Mouse (Mus musculus): ENCODE data around the gene Tnfrsf23. TPM values are rescaled to one million over a fixed set of nuclear protein-coding genes. Genes with fewer than 3 reads are reported as not detected.
A peak's percentile ranks its signal among the peaks of the same experiment; 100 is the strongest.
"Not testable (repeated sequence)": the region's sequence is repeated elsewhere in the genome, so short reads cannot be mapped to it uniquely, and the experiment has no call there.

The Tnfrsf23 gene
- polyA plus RNA-seq, 1 experiment from 2014 or later = 0.39 TPM

DNA sequence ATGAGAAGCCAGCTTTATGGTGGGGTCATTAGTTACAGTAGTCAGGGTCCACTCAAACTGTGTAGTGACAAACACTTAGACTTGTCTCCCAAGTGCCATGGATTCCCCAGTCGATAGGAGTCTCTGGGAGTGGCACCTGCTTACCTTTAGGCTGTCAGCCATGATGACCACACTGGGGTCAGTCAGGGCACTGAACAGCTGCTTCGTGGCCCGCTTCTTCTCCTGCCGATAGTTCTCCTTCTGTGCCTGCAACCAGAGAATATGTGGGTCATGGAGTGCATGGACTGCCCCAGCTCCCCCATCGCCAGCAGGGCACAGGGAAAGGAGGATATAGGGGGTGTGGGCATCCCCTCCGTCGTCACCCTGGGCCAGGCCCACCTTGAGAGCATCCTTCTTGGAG lies 23.7 kb upstream of the Tnfrsf23 start:
- no peaks in the 10 kb centered on the region for H3K36me3 ChIP-seq (replicated peaks)
- no peaks in the 10 kb centered on the region for H3K27me3 ChIP-seq
- no peak overlapping the region for H3K27ac ChIP-seq (replicated peaks)
- H3K9ac ChIP-seq = no peak overlapping the region
- H3K9me3 ChIP-seq (replicated peaks) = no peaks in the 10 kb centered on the region
- no peak overlapping the region for H3K4me3 ChIP-seq (replicated peaks)
- WGBS (ENCODE audit: insufficient replicate concordance) = 71% methylated on average over 7 of the region's 7 CpGs
- ATAC-seq (ENCODE audit: insufficient read depth) = no peak
- H3K4me2 ChIP-seq = no peak overlapping the region
- no peaks in the 10 kb centered on the region for H3K4me1 ChIP-seq (replicated peaks)

GRCm38 (mm10) chr7:143706697-143707438 lies 21.2 kb upstream of the Tnfrsf23 start:
- 36% methylated on average over 7 of the region's 7 CpGs for WGBS (ENCODE audit: insufficient replicate concordance)
- Histone ChIP-seq H3K4me2 (no peak overlapping the region), H3K27ac (replicated peaks) (no peak overlapping the region), H3K27me3 (no peaks in the 10 kb centered on the region), H3K4me1 (replicated peaks) (no peaks in the 10 kb centered on the region), H3K4me3 (replicated peaks) (no peak overlapping the region), H3K9me3 (replicated peaks) (no peaks in the 10 kb centered on the region), H3K36me3 (replicated peaks) (no peaks in the 10 kb centered on the region), H3K9ac (no peak overlapping the region)
- 0 out of 2 replicates have a peak, but pooled peaks have one; percentile 17 for ATAC-seq (ENCODE audit: insufficient read depth)

GRCm38 (mm10) chr7:143696140-143696539 lies 10.5 kb upstream of the Tnfrsf23 start:
- H3K27me3 ChIP-seq = no peaks in the 10 kb centered on the region
- H3K4me2 ChIP-seq = no peak overlapping the region
- no peak overlapping the region for H3K9ac ChIP-seq
- no peaks in the 10 kb centered on the region for H3K36me3 ChIP-seq (replicated peaks)
- ATAC-seq (ENCODE audit: insufficient read depth) = no peak
- H3K4me3 ChIP-seq (replicated peaks) = no peak overlapping the region
- H3K9me3 ChIP-seq (replicated peaks) = no peaks in the 10 kb centered on the region
- 43% methylated on average over 2 of the region's 2 CpGs for WGBS (ENCODE audit: insufficient replicate concordance)
- H3K27ac ChIP-seq (replicated peaks) = no peak overlapping the region
- no peaks in the 10 kb centered on the region for H3K4me1 ChIP-seq (replicated peaks)

GRCm38 (mm10) chr7:143694550-143694949 lies 8.9 kb upstream of the Tnfrsf23 start:
- H3K27ac ChIP-seq (replicated peaks) = no peak overlapping the region
- H3K4me2 ChIP-seq = no peak overlapping the region
- no peaks in the 10 kb centered on the region for H3K9me3 ChIP-seq (replicated peaks)
- no peaks in the 10 kb centered on the region for H3K4me1 ChIP-seq (replicated peaks)
- H3K27me3 ChIP-seq = no peaks in the 10 kb centered on the region
- ATAC-seq (ENCODE audit: insufficient read depth) = no peak
- H3K4me3 ChIP-seq (replicated peaks) = no peak overlapping the region
- H3K9ac ChIP-seq = no peak overlapping the region
- WGBS (ENCODE audit: insufficient replicate concordance) = 73% methylated on average over 7 of the region's 7 CpGs
- no peaks in the 10 kb centered on the region for H3K36me3 ChIP-seq (replicated peaks)

DNA sequence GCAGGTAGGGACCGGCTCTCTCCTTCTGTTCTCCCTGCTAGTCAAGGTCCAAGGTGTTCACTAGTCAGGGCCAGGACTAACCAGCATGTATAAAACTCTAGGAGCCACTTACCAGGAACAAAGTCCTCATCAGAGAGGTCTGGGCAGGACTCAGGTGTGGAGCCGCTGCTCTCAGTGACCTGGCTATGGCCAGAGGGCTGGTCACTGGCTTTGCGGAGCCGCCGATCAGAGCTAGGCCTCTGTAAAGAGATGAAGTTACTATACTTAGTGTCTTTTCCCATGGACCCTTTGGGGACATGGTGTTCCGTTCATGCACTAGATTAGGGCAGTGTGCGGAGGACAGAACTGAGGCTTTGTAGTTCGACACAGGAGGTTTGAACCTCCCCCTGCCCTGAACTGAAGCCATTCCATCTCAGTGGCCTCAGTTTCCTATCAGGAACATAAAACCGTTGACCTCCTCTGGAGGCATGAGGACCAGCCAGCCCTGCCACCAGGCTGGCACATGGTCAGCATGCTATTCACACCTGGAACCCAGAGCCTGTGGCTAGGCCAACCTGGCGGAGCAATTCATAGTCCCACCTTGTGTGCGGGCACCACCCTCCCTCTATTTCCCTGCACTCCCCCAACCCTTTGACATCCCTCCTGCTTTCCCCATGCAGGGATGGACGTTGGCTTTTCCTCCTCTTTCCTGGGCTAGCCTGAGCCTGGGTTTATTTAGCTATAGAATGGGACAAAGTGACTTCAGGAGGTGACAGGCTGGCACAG lies 7.3 kb upstream of the Tnfrsf23 start:
- H3K4me3 ChIP-seq (replicated peaks) = no peak overlapping the region
- H3K4me2 ChIP-seq = no peak overlapping the region

GRCm38 (mm10) chr7:143691909-143692308 lies 6.2 kb upstream of the Tnfrsf23 start:
- Histone ChIP-seq H3K4me3 (replicated peaks) (no peak overlapping the region), H3K9me3 (replicated peaks) (no peaks in the 10 kb centered on the region)
- 80% methylated on average over 4 of the region's 4 CpGs for WGBS (ENCODE audit: insufficient replicate concordance)

More for the DNA sequence above, 7.3 kb upstream of the Tnfrsf23 start:
- no peaks in the 10 kb centered on the region for H3K9me3 ChIP-seq (replicated peaks)
- 69% methylated on average over 12 of the region's 12 CpGs for WGBS (ENCODE audit: insufficient replicate concordance)
- no peak overlapping the region for H3K9ac ChIP-seq
- H3K27me3 ChIP-seq = no peaks in the 10 kb centered on the region
- H3K36me3 ChIP-seq (replicated peaks) = no peaks in the 10 kb centered on the region
- no peaks in the 10 kb centered on the region for H3K4me1 ChIP-seq (replicated peaks)
- no peak for ATAC-seq (ENCODE audit: insufficient read depth)
- no peak overlapping the region for H3K27ac ChIP-seq (replicated peaks)

DNA sequence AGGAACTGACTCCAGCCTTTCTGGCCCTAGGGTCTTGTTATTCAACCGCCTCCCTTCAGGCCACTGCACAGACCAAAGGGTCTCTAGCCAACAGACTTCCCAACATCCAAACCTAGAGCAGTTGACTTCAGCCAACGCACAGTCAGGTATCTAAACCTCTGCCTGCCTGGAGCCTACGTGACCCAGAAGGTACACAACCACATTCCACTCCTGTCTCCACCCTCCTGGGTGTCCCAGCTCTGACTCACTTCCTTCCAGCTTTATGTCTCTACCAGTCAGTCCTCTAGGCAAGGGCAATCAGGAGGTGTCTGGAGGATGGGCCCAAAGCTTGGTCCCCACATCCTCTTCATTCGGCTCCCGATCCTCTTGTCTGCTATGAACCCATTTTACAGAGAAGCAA lies 5.5 kb upstream of the Tnfrsf23 start:
- no peak for ATAC-seq (ENCODE audit: insufficient read depth)
- Histone ChIP-seq H3K36me3 (replicated peaks) (no peaks in the 10 kb centered on the region), H3K27ac (replicated peaks) (no peak overlapping the region), H3K4me3 (replicated peaks) (no peak overlapping the region), H3K9me3 (replicated peaks) (no peaks in the 10 kb centered on the region), H3K4me2 (no peak overlapping the region), H3K4me1 (replicated peaks) (no peaks in the 10 kb centered on the region), H3K27me3 (no peaks in the 10 kb centered on the region), H3K9ac (no peak overlapping the region)
- WGBS (ENCODE audit: insufficient replicate concordance) = 72% methylated on average over 5 of the region's 5 CpGs

More at GRCm38 (mm10) chr7:143691909-143692308, 6.2 kb upstream of the Tnfrsf23 start:
- Histone ChIP-seq H3K4me2 (no peak overlapping the region), H3K4me1 (replicated peaks) (no peaks in the 10 kb centered on the region), H3K36me3 (replicated peaks) (no peaks in the 10 kb centered on the region), H3K27me3 (no peaks in the 10 kb centered on the region), H3K27ac (replicated peaks) (no peak overlapping the region), H3K9ac (no peak overlapping the region)
- ATAC-seq (ENCODE audit: insufficient read depth) = no peak

- 42% methylated on average over 4 of the region's 4 CpGs for WGBS (ENCODE audit: insufficient replicate concordance)
- no peak for ATAC-seq (ENCODE audit: insufficient read depth)
- no peak overlapping the region for H3K4me2 ChIP-seq
Measured at GRCm38 (mm10) chr7:143689946-143690345, 4.3 kb upstream of the Tnfrsf23 start.

GRCm38 (mm10) chr7:143689481-143689880 lies 3.8 kb upstream of the Tnfrsf23 start:
- Histone ChIP-seq H3K4me2 (no peak overlapping the region), H3K27me3 (peaks cover 8% of the 10 kb centered on the region), H3K9ac (no peak overlapping the region), H3K4me3 (replicated peaks) (no peak overlapping the region), H3K27ac (replicated peaks) (no peak overlapping the region), H3K36me3 (replicated peaks) (no peaks in the 10 kb centered on the region), H3K9me3 (replicated peaks) (no peaks in the 10 kb centered on the region), H3K4me1 (replicated peaks) (0 out of 2 replicates have a peak, but pooled peaks cover 5% of the 10 kb centered on the region)
- no peak for ATAC-seq (ENCODE audit: insufficient read depth)
- WGBS (ENCODE audit: insufficient replicate concordance) = 60% methylated on average over 7 of the region's 7 CpGs

More at GRCm38 (mm10) chr7:143689946-143690345, 4.3 kb upstream of the Tnfrsf23 start:
- H3K27ac ChIP-seq (replicated peaks) = no peak overlapping the region
- no peak overlapping the region for H3K4me3 ChIP-seq (replicated peaks)
- H3K9me3 ChIP-seq (replicated peaks) = no peaks in the 10 kb centered on the region
- H3K36me3 ChIP-seq (replicated peaks) = no peaks in the 10 kb centered on the region
- 0 out of 2 replicates have a peak, but pooled peaks cover 5% of the 10 kb centered on the region for H3K4me1 ChIP-seq (replicated peaks)
- H3K27me3 ChIP-seq = peaks cover 8% of the 10 kb centered on the region
- no peak overlapping the region for H3K9ac ChIP-seq

- not testable (repeated sequence) for H3K4me3 ChIP-seq (replicated peaks); H3K9me3 ChIP-seq (replicated peaks); H3K9ac ChIP-seq; H3K36me3 ChIP-seq (replicated peaks); H3K27me3 ChIP-seq; H3K4me2 ChIP-seq; H3K4me1 ChIP-seq (replicated peaks); ATAC-seq (ENCODE audit: insufficient read depth); H3K27ac ChIP-seq (replicated peaks)
- 39% methylated on average over 3 of the region's 3 CpGs for WGBS (ENCODE audit: insufficient replicate concordance)
Measured at GRCm38 (mm10) chr7:143686676-143687075, 1.0 kb upstream of the Tnfrsf23 start.

- not testable (repeated sequence) for H3K9me3 ChIP-seq (replicated peaks); H3K27ac ChIP-seq (replicated peaks); H3K27me3 ChIP-seq; H3K36me3 ChIP-seq (replicated peaks); H3K9ac ChIP-seq; ATAC-seq (ENCODE audit: insufficient read depth); H3K4me1 ChIP-seq (replicated peaks); H3K4me2 ChIP-seq; H3K4me3 ChIP-seq (replicated peaks)
- 19% methylated on average over 4 of the region's 4 CpGs for WGBS (ENCODE audit: insufficient replicate concordance)
Measured at GRCm38 (mm10) chr7:143686191-143686590, 519 bp upstream of the Tnfrsf23 start.

Data from liver, embryonic 15.5 days (tissue).